Mouse (Mus musculus): ENCODE data around the gene Gm10717. TPM values are rescaled to one million over a fixed set of nuclear protein-coding genes. Genes with fewer than 3 reads are reported as not detected.
"Not testable (repeated sequence)": the region's sequence is repeated elsewhere in the genome, so short reads cannot be mapped to it uniquely, and the experiment has no call there.

Gm10717 gene
- polyA plus RNA-seq (2016; fragmentation: Nextera tagmentation; extraction: Ambion mirVana) = not detected in 2 replicates

DNA sequence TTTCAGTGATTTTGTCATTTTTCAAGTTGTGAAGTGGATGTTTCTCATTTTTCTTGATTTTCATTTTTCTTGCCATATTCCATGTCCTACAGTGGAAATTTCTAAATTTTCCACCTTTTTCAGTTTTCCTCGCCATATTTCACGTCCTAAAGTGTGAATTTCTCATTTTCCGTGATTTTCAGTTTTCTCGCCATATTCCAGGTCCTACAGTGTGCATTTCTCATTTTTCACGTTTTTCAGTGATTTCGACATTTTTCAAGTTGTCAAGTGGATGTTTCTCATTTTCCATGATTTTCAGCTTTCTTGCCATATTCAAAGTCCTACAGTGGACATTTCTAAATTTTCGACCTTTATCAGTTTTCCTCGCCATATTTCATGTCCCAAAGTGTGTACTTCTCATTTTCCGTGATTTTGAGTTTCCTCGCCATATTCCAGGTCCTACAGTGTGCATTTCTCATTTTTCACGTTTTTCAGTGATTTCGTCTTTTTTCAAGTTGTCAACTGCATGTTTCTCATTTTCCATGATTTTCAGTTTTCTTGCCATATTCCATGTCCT lies at the start of gene Gm10717:
Gene Gm10717 (plus strand): TSS at position 506 of the 556 bp plus-strand sequence.
- 71% methylated on average over 12 of the region's 12 CpGs for WGBS
- not testable (repeated sequence) for H3K36me3 ChIP-seq; H3K9me3 ChIP-seq (replicated peaks); DNase-seq (ENCODE audit: low spot score); H3K4me3 ChIP-seq; H3K27me3 ChIP-seq (ENCODE audit: low read depth, poor library complexity, severe bottlenecking); H3K4me1 ChIP-seq; H3K27ac ChIP-seq

DNA sequence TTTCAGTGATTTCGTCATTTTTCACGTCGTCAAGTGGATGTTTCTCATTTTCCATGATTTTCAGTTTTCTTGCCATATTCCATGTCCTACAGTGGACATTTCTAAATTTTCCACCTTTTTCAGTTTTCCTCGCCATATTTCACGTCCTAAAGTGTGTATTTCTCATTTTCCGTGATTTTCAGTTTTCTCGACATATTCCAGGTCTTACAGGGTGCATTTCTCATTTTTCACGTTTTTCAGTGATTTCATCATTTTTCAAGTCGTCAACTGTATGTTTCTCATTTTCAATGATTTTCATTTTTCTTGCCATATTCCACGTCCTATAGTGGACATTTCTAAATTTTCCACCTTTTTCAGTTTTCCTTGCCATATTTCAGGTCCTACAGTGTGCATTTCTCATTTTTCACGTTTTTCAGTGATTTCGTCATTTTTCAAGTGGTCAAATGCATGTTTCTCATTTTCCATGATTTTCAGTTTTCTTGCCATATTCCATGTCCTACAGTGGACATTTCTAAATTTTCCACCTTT lies 24.7 kb upstream of the Gm10717 start, which contains the start of gene Gm10722:
Gene Gm10722 (plus strand): TSS at position 478 of the 528 bp plus-strand sequence.
- H3K27me3 ChIP-seq (ENCODE audit: low read depth, poor library complexity, severe bottlenecking); H3K9me3 ChIP-seq (replicated peaks); H3K4me1 ChIP-seq; H3K27ac ChIP-seq; H3K36me3 ChIP-seq; H3K4me3 ChIP-seq: not testable (repeated sequence)
- peak; percentile 27 for DNase-seq (ENCODE audit: low spot score)
- WGBS = 75% methylated on average over 12 of the region's 12 CpGs

DNA sequence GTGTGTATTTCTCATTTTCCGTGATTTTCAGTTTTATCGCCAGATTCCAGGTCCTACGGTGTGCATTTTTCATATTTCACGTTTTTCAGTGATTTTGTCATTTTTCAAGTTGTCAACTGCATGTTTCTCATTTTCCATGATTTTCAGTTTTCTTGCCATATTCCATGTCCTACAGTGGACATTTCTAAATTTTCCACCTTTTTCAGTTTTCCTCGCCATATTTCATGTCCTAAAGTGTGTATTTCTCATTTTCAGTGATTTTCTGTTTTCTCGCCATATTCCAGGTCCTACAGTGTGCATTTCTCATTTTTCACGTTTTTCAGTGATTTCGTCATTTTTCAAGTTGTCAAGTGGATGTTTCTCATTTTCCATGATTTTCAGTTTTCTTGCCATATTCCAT lies 24.2 kb upstream of the Gm10717 start:
- H3K36me3 ChIP-seq; DNase-seq (ENCODE audit: low spot score); H3K4me3 ChIP-seq; H3K9me3 ChIP-seq (replicated peaks); H3K4me1 ChIP-seq; H3K27ac ChIP-seq; H3K27me3 ChIP-seq (ENCODE audit: low read depth, poor library complexity, severe bottlenecking): not testable (repeated sequence)
- WGBS = 66% methylated on average over 8 of the region's 8 CpGs

DNA sequence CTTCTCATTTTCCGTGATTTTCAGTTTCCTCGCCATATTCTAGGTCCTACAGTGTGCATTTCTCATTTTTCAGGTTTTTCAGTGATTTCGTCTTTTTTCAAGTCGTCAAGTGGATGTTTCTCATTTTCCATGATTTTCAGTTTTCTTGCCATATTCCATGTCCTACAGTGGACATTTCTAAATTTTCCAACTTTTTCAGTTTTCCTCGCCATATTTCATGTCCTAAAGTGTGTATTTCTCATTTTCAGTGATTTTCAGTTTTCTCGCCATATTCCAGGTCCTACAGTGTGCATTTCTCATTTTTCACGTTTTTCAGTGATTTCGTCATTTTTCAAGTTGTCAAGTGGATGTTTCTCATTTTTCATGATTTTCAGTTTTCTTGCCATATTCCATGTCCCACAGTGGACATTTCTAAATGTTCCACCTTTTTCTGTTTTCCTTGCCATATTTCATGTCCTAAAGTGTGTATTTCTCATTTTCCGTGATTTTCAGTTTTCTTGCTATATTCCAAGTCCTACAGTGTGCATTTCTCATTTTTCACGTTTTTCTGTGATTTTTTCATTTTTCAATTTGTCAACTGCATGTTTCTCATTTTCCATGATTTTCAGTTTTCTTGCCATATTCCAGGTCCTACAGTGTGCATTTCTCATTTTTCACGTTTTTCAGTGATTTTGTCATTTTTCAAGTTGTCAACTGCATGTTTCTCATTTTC lies 23.1 kb upstream of the Gm10717 start:
- H3K4me3 ChIP-seq; H3K27ac ChIP-seq; H3K27me3 ChIP-seq (ENCODE audit: low read depth, poor library complexity, severe bottlenecking); H3K9me3 ChIP-seq (replicated peaks); H3K36me3 ChIP-seq; H3K4me1 ChIP-seq: not testable (repeated sequence)
- peak; percentile 14 for DNase-seq (ENCODE audit: low spot score)
- 69% methylated on average over 9 of the region's 11 CpGs for WGBS

DNA sequence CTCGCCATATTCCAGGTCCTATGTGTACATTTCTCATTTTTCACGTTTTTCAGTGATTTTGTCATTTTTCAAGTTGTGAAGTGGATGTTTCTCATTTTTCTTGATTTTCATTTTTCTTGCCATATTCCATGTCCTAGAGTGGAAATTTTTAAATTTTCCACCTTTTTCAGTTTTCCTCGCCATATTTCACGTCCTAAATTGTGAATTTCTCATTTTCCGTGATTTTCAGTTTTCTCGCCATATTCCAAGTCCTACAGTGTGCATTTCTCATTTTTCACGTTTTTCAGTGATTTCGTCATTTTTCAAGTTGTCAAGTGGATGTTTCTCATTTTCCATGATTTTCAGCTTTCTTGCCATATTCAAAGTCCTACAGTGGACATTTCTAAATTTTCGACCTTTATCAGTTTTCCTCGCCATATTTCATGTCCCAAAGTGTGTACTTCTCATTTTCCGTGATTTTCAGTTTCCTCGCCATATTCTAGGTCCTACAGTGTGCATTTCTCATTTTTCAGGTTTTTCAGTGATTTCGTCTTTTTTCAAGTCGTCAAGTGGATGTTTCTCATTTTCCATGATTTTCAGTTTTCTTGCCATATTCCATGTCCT lies 22.3 kb upstream of the Gm10717 start, which contains the start of gene Gm11168:
Gene Gm11168 (plus strand): TSS at position 553 of the 603 bp plus-strand sequence.
- not testable (repeated sequence) for H3K27ac ChIP-seq; DNase-seq (ENCODE audit: low spot score); H3K4me1 ChIP-seq; H3K4me3 ChIP-seq; H3K9me3 ChIP-seq (replicated peaks); H3K27me3 ChIP-seq (ENCODE audit: low read depth, poor library complexity, severe bottlenecking); H3K36me3 ChIP-seq
- WGBS = 77% methylated on average over 6 of the region's 14 CpGs

DNA sequence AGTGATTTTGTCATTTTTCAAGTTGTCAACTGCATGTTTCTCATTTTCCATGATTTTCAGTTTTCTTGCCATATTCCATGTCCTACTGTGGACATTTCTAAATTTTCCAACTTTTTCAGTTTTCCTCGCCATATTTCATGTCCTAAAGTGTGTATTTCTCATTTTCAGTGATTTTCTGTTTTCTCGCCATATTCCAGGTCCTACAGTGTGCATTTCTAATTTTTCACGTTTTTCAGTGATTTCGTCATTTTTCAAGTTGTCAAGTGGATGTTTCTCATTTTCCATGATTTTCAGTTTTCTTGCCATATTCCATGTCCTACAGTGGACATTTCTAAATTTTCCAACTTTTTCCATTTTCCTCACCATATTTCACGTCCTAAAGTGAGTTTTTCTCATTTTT lies 19.0 kb upstream of the Gm10717 start:
- not testable (repeated sequence) for H3K36me3 ChIP-seq; H3K4me3 ChIP-seq; H3K27me3 ChIP-seq (ENCODE audit: low read depth, poor library complexity, severe bottlenecking); H3K9me3 ChIP-seq (replicated peaks); H3K27ac ChIP-seq; DNase-seq (ENCODE audit: low spot score); H3K4me1 ChIP-seq
- WGBS = 86% methylated on average over 1 of the region's 5 CpGs

DNA sequence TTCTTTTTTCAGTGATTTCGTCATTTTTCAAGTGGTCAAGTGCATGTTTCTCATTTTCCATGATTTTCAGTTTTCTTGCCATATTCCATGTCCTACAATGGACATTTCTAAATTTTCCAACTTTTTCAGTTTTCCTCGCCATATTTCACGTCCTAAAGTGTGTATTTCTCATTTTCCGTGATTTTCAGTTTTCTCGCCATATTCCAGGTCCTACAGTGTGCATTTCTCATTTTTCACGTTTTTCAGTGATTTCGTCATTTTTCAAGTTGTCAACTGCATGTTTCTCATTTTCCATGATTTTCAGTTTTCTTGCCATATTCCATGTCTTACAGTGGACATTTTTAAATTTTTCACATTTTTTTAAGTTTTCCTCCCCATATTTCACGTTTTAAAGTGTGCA lies 18.6 kb upstream of the Gm10717 start:
- WGBS = 72% methylated on average over 8 of the region's 8 CpGs
- DNase-seq (ENCODE audit: low spot score); H3K27ac ChIP-seq; H3K4me1 ChIP-seq; H3K4me3 ChIP-seq; H3K9me3 ChIP-seq (replicated peaks); H3K27me3 ChIP-seq (ENCODE audit: low read depth, poor library complexity, severe bottlenecking); H3K36me3 ChIP-seq: not testable (repeated sequence)

DNA sequence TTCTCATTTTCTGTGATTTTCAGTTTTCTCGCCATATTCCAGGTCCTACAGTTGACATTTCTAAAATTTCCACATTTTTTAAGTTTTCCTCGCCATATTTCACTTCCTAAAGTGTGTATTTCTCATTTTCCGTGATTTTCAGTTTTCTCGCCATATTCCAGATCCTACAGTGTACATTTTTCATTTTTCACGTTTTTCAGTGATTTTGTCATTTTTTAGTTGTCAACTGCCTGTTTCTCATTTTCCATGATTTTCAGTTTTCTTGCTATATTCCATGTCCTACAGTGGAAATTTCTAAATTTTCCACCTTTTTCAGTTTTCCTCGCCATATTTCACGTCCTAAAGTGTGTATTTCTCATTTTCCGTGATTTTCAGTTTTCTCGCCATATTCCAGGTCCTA lies 17.9 kb upstream of the Gm10717 start:
- WGBS = 79% methylated on average over 8 of the region's 9 CpGs
- not testable (repeated sequence) for H3K4me3 ChIP-seq; H3K36me3 ChIP-seq; DNase-seq (ENCODE audit: low spot score); H3K9me3 ChIP-seq (replicated peaks); H3K4me1 ChIP-seq; H3K27me3 ChIP-seq (ENCODE audit: low read depth, poor library complexity, severe bottlenecking); H3K27ac ChIP-seq

DNA sequence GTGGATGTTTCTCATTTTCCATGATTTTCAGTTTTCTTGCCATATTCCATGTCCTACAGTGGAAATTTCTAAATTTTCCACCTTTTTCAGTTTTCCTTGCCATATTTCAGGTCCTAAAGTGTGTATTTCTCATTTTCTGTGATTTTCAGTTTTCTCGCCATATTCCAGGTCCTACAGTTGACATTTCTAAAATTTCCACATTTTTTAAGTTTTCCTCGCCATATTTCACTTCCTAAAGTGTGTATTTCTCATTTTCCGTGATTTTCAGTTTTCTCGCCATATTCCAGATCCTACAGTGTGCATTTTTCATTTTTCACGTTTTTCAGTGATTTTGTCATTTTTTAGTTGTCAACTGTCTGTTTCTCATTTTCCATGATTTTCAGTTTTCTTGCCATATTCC lies 15.9 kb upstream of the Gm10717 start:
- no CpG with 5 or more reads among the region's 5 CpGs for WGBS
- H3K4me1 ChIP-seq = not testable (repeated sequence)

DNA sequence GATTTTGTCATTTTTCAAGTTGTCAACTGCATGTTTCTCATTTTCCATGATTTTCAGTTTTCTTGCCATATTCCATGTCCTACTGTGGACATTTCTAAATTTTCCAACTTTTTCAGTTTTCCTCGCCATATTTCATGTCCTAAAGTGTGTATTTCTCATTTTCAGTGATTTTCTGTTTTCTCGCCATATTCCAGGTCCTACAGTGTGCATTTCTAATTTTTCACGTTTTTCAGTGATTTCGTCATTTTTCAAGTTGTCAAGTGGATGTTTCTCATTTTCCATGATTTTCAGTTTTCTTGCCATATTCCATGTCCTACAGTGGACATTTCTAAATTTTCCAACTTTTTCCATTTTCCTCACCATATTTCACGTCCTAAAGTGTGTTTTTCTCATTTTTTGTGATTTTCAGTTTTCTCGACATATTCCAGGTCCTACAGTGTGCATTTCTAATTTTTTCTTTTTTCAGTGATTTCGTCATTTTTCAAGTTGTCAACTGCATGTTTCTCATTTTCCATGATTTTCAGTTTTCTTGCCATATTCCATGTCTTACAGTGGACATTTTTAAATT lies 13.1 kb upstream of the Gm10717 start:
- DNase-seq (ENCODE audit: low spot score); H3K27ac ChIP-seq; H3K27me3 ChIP-seq (ENCODE audit: low read depth, poor library complexity, severe bottlenecking); H3K9me3 ChIP-seq (replicated peaks); H3K4me1 ChIP-seq; H3K36me3 ChIP-seq; H3K4me3 ChIP-seq: not testable (repeated sequence)
- WGBS = 80% methylated on average over 3 of the region's 7 CpGs

More for the DNA sequence above, 15.9 kb upstream of the Gm10717 start:
- not testable (repeated sequence) for H3K27ac ChIP-seq; H3K4me3 ChIP-seq; H3K36me3 ChIP-seq; H3K27me3 ChIP-seq (ENCODE audit: low read depth, poor library complexity, severe bottlenecking); H3K9me3 ChIP-seq (replicated peaks); DNase-seq (ENCODE audit: low spot score)

DNA sequence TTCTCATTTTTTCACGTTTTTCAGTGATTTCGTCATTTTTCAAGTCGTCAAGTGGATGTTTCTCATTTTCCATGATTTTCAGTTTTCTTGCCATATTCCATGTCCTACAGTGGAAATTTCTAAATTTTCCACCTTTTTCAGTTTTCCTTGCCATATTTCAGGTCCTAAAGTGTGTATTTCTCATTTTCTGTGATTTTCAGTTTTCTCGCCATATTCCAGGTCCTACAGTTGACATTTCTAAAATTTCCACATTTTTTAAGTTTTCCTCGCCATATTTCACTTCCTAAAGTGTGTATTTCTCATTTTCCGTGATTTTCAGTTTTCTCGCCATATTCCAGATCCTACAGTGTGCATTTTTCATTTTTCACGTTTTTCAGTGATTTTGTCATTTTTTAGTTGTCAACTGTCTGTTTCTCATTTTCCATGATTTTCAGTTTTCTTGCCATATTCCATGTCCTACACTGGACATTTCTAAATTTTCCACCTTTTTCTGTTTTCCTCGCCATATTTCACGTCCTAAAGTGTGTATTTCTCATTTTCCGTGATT lies 12.4 kb upstream of the Gm10717 start, which contains the start of gene Gm10721:
Gene Gm10721 (plus strand): TSS at position 408 of the 547 bp plus-strand sequence.
- H3K9me3 ChIP-seq (replicated peaks); DNase-seq (ENCODE audit: low spot score); H3K4me1 ChIP-seq; H3K36me3 ChIP-seq; H3K27me3 ChIP-seq (ENCODE audit: low read depth, poor library complexity, severe bottlenecking); H3K4me3 ChIP-seq; H3K27ac ChIP-seq: not testable (repeated sequence)
- no CpG with 5 or more reads among the region's 11 CpGs for WGBS

DNA sequence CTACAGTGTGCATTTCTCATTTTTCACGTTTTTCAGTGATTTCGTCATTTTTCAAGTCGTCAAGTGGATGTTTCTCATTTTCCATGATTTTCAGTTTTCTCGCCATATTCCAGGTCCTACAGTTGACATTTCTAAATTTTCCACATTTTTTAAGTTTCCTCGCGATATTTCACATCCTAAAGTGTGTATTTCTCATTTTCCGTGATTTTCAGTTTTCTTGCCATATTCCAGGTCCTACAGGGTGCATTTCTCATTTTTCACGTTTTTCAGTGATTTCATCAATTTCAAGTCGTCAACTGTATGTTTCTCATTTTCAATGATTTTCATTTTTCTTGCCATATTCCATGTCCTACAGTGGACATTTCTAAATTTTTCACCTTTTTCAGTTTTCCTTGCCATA lies 9.9 kb upstream of the Gm10717 start, which contains the start of gene Gm10720:
Gene Gm10720 (plus strand): TSS at position 301 of the 400 bp plus-strand sequence.
- not testable (repeated sequence) for H3K4me3 ChIP-seq; H3K27ac ChIP-seq; H3K4me1 ChIP-seq; H3K36me3 ChIP-seq; H3K27me3 ChIP-seq (ENCODE audit: low read depth, poor library complexity, severe bottlenecking); H3K9me3 ChIP-seq (replicated peaks); DNase-seq (ENCODE audit: low spot score)
- 70% methylated on average over 5 of the region's 9 CpGs for WGBS

DNA sequence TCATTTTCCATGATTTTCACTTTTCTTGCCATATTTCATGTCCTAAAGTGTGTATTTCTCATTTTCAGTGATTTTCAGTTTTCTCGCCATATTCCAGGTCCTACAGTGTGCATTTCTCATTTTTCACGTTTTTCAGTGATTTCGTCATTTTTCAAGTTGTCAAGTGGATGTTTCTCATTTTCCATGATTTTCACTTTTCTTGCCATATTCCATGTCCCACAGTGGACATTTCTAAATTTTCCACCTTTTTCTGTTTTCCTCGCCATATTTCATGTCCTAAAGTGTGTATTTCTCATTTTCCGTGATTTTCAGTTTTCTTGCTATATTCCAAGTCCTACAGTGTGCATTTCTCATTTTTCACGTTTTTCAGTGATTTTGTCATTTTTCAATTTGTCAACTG lies 9.3 kb upstream of the Gm10717 start:
- not testable (repeated sequence) for H3K4me3 ChIP-seq; DNase-seq (ENCODE audit: low spot score); H3K9me3 ChIP-seq (replicated peaks); H3K27ac ChIP-seq; H3K36me3 ChIP-seq; H3K4me1 ChIP-seq; H3K27me3 ChIP-seq (ENCODE audit: low read depth, poor library complexity, severe bottlenecking)
- 76% methylated on average over 6 of the region's 6 CpGs for WGBS
